Mouse (Mus musculus) frontal cortex, postnatal 10 days (tissue): ENCODE measurements at regions not wholly inside any gene's neighbourhood (a gene's known extent, or its start where the extent isn't known, plus 50 kb on each side); places are given as distances from the start of the nearest gene placed in this dataset.

Experiments used
- DNase-seq, 2 experiments: peaks; one replicate each; pipeline ENCODE4 v3.0.0; 2022; ENCODE audit warnings: low spot score in 2 of 2, mixed read lengths in 1 of 2

- DNase-seq: no peak
Measured at GRCm38 (mm10) chr15:16404077-16404476, 324.5 kb upstream of the Cdh9 start.

- DNase-seq: no peak
Measured at GRCm38 (mm10) chr15:16406203-16406602, 322.4 kb upstream of the Cdh9 start.

- no peak for DNase-seq
Measured at GRCm38 (mm10) chr15:16411686-16412085, 316.9 kb upstream of the Cdh9 start.

GRCm38 (mm10) chr15:16417719-16418118 is 310.8 kb upstream of the Cdh9 start:
- DNase-seq: no peak

- no peak for DNase-seq
Measured at GRCm38 (mm10) chr15:16423019-16423418, 305.5 kb upstream of the Cdh9 start.

GRCm38 (mm10) chr15:16446631-16447030 is 281.9 kb upstream of the Cdh9 start:
- DNase-seq: no peak

GRCm38 (mm10) chr15:16491238-16491637 is 237.3 kb upstream of the Cdh9 start:
- no peak for DNase-seq

- DNase-seq: no peak
Measured at GRCm38 (mm10) chr15:16492871-16493270, 235.7 kb upstream of the Cdh9 start.

GRCm38 (mm10) chr15:16520556-16520955 is 208.0 kb upstream of the Cdh9 start:
- DNase-seq: peak; percentile 8

- no peak for DNase-seq
Measured at GRCm38 (mm10) chr15:16532587-16532986, 196.0 kb upstream of the Cdh9 start.

- DNase-seq: no peak
Measured at GRCm38 (mm10) chr15:16541226-16541625, 187.3 kb upstream of the Cdh9 start.

- no peak for DNase-seq
Measured at GRCm38 (mm10) chr15:16555173-16555572, 173.4 kb upstream of the Cdh9 start.

- no peak for DNase-seq
Measured at GRCm38 (mm10) chr15:16556338-16556737, 172.2 kb upstream of the Cdh9 start.

- no peak for DNase-seq
Measured at GRCm38 (mm10) chr15:16566155-16566732, 162.3 kb upstream of the Cdh9 start.

- DNase-seq: no peak
Measured at GRCm38 (mm10) chr15:16566799-16567198, 161.8 kb upstream of the Cdh9 start.

- DNase-seq: no peak
Measured at GRCm38 (mm10) chr15:16616812-16617211, 111.7 kb upstream of the Cdh9 start.

GRCm38 (mm10) chr15:16629341-16630121 is 99.0 kb upstream of the Cdh9 start:
- no peak for DNase-seq

- no peak for DNase-seq
Measured at GRCm38 (mm10) chr15:16639631-16640030, 88.9 kb upstream of the Cdh9 start.

GRCm38 (mm10) chr15:16652934-16653669 is 75.5 kb upstream of the Cdh9 start:
- DNase-seq: no peak

- no peak for DNase-seq
Measured at GRCm38 (mm10) chr15:16653690-16654089, 74.9 kb upstream of the Cdh9 start.

GRCm38 (mm10) chr15:16661226-16661625 is 67.3 kb upstream of the Cdh9 start:
- DNase-seq: no peak
